Mouse (Mus musculus): ENCODE measurements around the gene Olfr784.
"Not testable (repeated sequence)": the region's sequence is repeated elsewhere in the genome, so short reads cannot be mapped to it uniquely, and the experiment has no call there.

DNA sequence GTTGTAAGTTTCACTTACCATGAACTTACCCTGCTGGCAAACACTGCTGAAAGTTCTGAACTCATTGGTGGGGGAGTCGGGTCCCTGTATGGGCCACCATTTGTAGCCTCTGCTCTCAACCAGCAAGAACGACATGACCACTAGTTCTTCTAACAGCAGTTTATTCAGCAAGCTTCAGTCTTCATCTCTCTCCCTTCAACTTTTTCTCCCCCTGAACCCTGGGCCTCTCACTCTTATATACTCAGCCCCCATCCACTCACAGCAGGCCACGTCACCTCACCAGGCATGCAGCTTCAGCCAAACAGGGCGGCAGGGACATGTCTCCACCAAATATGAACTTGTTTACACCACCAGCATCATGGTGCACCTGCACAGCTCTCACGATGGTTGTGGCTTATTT lies 9.8 kb upstream of the Olfr784 start:
- not testable (repeated sequence) for TF ChIP-seq CTCF (IDR thresholded peaks at IDR 0.05; ENCODE audit: low read depth, low read length); POLR2A (IDR thresholded peaks at IDR 0.05; ENCODE audit: extremely low read depth, insufficient read depth, low read length)
